Mouse (Mus musculus): Measurements from ENCODE around the gene Pou2f1. TPM values are rescaled to one million over a fixed set of nuclear protein-coding genes. Genes with fewer than 3 reads are reported as not detected.

The Pou2f1 gene
- polyA plus RNA-seq, 1 experiment from 2014 or later, result 4.3 TPM

DNA sequence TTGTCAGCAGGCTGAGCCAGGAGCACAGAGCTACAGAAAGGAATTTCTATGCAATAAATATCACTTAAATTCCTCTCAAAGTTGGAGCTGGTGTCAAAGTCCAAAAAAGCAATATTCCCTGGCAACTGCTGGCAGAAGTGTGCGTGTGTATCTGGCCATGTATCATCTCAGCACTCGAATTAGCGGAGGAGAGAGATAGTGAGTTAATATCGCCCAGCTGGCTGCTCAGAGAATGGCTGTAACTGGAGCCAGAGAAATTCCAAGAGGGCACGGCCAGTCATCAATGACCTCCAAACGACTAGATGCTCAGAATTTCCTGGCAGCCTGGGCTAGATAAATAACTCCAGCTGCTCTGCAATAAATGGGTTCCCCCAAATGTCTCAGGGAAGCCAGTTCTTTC, 166.0 kb downstream of the Pou2f1 start:
- Histone ChIP-seq H3K36me3 (no peaks in the 10 kb centered on the region), H3K9me3 (replicated peaks) (no peaks in the 10 kb centered on the region), H3K4me1 (replicated peaks) (peaks cover 15% of the 10 kb centered on the region), H3K27ac (no peak overlapping the region), H3K4me2 (no peak overlapping the region), H3K9ac (no peak overlapping the region), H3K27me3 (peaks cover 35% of the 10 kb centered on the region), H3K4me3 (replicated peaks) (no peak overlapping the region)
- WGBS (ENCODE audit: insufficient replicate concordance), result 48% methylated on average over 6 of the region's 6 CpGs
- DNase-seq (no peak), ATAC-seq (ENCODE audit: low read depth) (no peak)

DNA sequence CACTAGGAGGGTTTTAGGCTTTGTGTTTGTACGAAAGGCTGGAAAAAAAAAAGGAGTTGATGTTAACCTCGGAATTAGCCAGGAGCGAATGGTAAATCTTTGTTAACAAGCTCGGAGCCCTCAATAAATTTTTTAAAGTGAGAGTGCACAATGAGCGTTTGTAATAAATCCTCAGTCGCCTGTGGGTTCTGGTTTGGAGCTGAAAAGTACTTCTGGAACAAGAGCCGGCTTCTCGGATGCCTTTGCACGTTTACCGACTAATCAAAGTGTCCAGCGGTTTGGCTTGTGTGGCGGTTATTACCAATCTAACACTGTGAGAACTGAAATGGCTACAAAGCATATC, 167.9 kb downstream of the Pou2f1 start:
- no peaks in the 10 kb centered on the region for H3K36me3 ChIP-seq
- peaks cover 17% of the 10 kb centered on the region for H3K27me3 ChIP-seq
- H3K9ac ChIP-seq, result no peak overlapping the region
- ATAC-seq (ENCODE audit: low read depth) (no peak), DNase-seq (no peak)
- H3K4me1 ChIP-seq (replicated peaks), result peaks cover 6% of the 10 kb centered on the region; the same call in 1 of the 2 replicates
- WGBS (ENCODE audit: insufficient replicate concordance), result 65% methylated on average over 12 of the region's 12 CpGs
- no peaks in the 10 kb centered on the region for H3K9me3 ChIP-seq (replicated peaks)
- H3K27ac ChIP-seq, result no peak overlapping the region
- no peak overlapping the region for H3K4me3 ChIP-seq (replicated peaks)
- H3K4me2 ChIP-seq, result 0 out of 2 replicates have a peak overlapping the region, but pooled peaks have one; percentile 8

DNA sequence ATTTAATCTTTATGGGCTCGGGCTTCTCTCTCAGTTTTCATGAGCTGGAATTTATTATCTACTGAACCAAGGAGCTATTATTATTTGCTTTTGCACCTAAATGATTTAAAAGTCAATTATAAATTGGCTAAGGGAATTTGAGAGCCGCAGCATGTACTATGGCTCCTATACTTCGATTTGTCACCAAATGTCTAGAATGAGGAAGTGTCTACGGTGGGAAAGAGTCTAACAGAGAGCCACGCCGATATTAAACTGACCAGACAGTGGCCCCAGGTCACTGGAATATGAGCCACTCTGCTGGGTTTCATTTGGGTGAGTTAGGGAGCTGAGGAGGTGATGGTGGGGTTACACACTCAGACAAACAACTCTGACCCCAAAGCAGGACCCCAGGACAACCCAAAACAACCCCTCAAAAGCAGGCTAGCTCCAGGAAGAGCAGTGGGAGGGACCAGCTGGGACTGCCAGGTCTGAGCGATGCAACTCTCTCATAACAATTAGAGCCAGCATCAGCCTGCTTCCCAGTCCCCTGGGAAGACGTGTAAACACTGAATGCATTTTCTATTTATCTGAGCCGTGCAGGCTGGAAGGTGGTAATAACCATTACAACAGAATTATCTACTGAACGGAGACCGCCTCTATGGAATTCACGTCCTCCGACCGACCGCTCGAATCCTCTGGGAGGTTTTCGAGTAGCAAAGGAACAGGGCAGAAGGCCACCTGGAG, 168.4 kb downstream of the Pou2f1 start:
- Histone ChIP-seq H3K4me2 (0 out of 2 replicates have a peak overlapping the region, but pooled peaks have one; percentile 8), H3K36me3 (no peaks in the 10 kb centered on the region), H3K27ac (no peak overlapping the region), H3K4me1 (replicated peaks) (peaks cover 6% of the 10 kb centered on the region; the same call in 1 of the 2 replicates), H3K4me3 (replicated peaks) (no peak overlapping the region), H3K9me3 (replicated peaks) (no peaks in the 10 kb centered on the region), H3K9ac (no peak overlapping the region), H3K27me3 (peaks cover 11% of the 10 kb centered on the region)
- WGBS (ENCODE audit: insufficient replicate concordance), result 37% methylated on average over 17 of the region's 17 CpGs
- DNase-seq, result no peak
- ATAC-seq (ENCODE audit: low read depth), result no peak

DNA sequence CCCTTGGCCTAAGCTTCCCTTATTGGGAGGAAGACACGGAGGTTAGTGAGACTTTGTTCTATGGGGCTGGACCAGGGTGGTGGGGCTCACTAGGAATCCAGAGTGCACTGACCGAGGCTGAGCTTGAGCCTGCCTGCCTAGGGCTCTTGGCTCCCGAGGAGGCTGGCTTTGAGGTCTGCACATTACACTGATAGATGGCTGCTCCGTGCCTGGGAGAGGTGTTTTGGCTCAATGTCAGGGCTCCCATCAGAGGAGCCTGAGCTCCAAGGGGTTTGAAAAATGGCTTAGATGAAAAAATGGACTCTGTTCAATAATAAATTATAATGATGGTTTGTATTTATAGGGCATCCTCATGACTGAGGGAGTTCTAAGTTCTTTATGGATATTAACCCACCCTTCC, 169.2 kb downstream of the Pou2f1 start:
- Histone ChIP-seq H3K27ac (no peak overlapping the region), H3K9me3 (replicated peaks) (no peaks in the 10 kb centered on the region), H3K27me3 (0 out of 2 replicates have a peak, but pooled peaks cover 8% of the 10 kb centered on the region), H3K4me1 (replicated peaks) (peaks cover 6% of the 10 kb centered on the region; the same call in 1 of the 2 replicates), H3K36me3 (no peaks in the 10 kb centered on the region), H3K4me3 (replicated peaks) (no peak overlapping the region), H3K9ac (no peak overlapping the region), H3K4me2 (no peak overlapping the region)
- no peak for DNase-seq
- no peak for ATAC-seq (ENCODE audit: low read depth)
- 50% methylated on average over 4 of the region's 4 CpGs for WGBS (ENCODE audit: insufficient replicate concordance)

DNA sequence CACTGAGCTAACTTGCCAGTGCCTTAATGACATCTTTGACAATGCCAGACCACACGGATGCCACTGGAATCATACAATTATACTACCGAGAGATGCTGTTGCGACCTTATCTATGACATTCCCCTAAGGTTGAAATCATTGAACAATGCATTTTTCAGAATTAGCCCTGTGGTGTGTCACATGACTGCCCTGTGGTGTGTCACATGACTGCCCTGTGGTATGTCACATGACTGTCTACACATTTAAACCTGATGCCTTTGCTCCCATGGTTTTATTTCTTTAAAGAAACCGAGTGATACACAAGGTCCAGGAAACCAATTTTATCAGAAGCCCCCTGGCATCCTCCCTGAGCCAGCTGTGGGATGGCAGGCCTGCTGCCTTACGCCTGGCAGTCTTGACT, 172.6 kb downstream of the Pou2f1 start:
- no peaks in the 10 kb centered on the region for H3K9me3 ChIP-seq (replicated peaks)
- no peaks in the 10 kb centered on the region for H3K36me3 ChIP-seq
- 76% methylated on average over 5 of the region's 5 CpGs for WGBS (ENCODE audit: insufficient replicate concordance)
- H3K4me3 ChIP-seq (replicated peaks), result no peak overlapping the region
- ATAC-seq (ENCODE audit: low read depth) (no peak), DNase-seq (no peak)
- H3K9ac ChIP-seq, result no peak overlapping the region
- no peaks in the 10 kb centered on the region for H3K27me3 ChIP-seq
- H3K4me2 ChIP-seq, result no peak overlapping the region
- H3K4me1 ChIP-seq (replicated peaks), result peaks cover 6% of the 10 kb centered on the region; the same call in 1 of the 2 replicates
- no peak overlapping the region for H3K27ac ChIP-seq

DNA sequence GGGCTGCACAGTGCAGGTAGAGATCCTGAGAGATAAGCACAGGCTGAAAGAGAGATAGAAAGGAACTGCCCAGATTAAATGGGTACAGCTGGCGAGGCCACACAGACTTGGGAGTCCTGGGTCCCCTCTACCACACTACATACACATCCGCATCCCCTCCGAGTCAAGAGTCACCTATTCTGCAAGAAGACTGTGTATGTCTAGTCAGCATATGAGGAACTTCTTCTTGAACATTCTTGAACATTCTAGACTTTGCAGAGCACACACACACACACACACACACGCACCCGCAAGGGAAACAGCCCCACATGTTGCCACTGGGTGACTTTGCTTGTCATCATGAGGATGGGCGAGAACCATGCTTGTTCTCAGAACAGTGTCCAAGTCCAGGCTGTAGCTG, 173.9 kb downstream of the Pou2f1 start:
- H3K4me3 ChIP-seq (replicated peaks), result no peak overlapping the region
- H3K36me3 ChIP-seq, result no peaks in the 10 kb centered on the region
- H3K9me3 ChIP-seq (replicated peaks), result no peaks in the 10 kb centered on the region
- H3K27me3 ChIP-seq, result no peaks in the 10 kb centered on the region
- DNase-seq (no peak), ATAC-seq (ENCODE audit: low read depth) (no peak)
- H3K4me2 ChIP-seq, result no peak overlapping the region
- H3K27ac ChIP-seq, result no peak overlapping the region
- H3K4me1 ChIP-seq (replicated peaks), result no peaks in the 10 kb centered on the region
- 72% methylated on average over 6 of the region's 6 CpGs for WGBS (ENCODE audit: insufficient replicate concordance)
- no peak overlapping the region for H3K9ac ChIP-seq

DNA sequence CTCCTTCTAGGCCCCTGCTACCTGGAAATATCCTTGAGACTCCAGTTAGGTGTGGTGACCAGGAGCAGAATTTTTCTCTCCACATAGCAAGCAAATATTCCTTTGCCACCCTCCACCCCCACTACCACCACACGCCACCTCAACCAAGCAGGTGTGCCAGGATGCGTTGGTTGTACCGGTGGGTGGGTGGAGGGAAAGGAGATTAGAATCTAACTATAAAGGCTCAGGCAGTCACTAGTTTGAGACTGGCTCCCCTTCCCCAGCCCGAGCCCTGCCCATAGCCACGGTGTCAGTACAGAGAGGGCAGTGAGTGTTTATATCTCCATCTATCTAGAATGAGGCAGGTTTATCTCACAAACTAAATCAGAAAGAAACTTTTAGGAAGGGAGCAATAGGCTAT, 174.3 kb downstream of the Pou2f1 start:
- Histone ChIP-seq H3K4me3 (replicated peaks) (no peak overlapping the region), H3K9ac (no peak overlapping the region), H3K27ac (no peak overlapping the region), H3K36me3 (no peaks in the 10 kb centered on the region), H3K9me3 (replicated peaks) (no peaks in the 10 kb centered on the region), H3K27me3 (no peaks in the 10 kb centered on the region), H3K4me2 (no peak overlapping the region), H3K4me1 (replicated peaks) (no peaks in the 10 kb centered on the region)
- DNase-seq, result no peak
- 68% methylated on average over 5 of the region's 5 CpGs for WGBS (ENCODE audit: insufficient replicate concordance)
- no peak for ATAC-seq (ENCODE audit: low read depth)

DNA sequence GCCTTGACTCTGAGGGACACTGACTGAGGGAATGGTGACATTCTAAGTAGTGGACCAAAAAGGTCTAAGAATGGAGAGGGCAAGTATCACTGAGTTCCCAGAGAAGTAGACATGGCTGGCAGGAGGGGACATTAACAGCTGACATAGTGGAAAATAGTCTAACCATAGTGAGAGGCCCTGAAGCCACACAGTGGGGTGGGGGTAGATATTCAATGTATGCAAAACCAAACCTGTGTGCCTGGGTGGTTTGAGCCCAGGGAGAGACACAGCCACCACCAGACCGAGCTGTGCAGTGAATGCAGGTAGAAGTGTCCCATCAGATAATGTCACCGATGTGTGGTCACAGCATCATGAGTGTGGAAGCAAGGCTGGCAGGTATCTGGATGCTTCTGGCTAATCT, 180.4 kb downstream of the Pou2f1 start:
- no peak for ATAC-seq (ENCODE audit: low read depth)
- Histone ChIP-seq H3K27ac (no peak overlapping the region), H3K4me1 (replicated peaks) (peaks cover 34% of the 10 kb centered on the region), H3K27me3 (no peaks in the 10 kb centered on the region), H3K4me3 (replicated peaks) (no peak overlapping the region), H3K9me3 (replicated peaks) (no peaks in the 10 kb centered on the region), H3K9ac (no peak overlapping the region), H3K4me2 (no peak overlapping the region), H3K36me3 (no peaks in the 10 kb centered on the region)
- no peak for DNase-seq
- 53% methylated on average over 2 of the region's 2 CpGs for WGBS (ENCODE audit: insufficient replicate concordance)

DNA sequence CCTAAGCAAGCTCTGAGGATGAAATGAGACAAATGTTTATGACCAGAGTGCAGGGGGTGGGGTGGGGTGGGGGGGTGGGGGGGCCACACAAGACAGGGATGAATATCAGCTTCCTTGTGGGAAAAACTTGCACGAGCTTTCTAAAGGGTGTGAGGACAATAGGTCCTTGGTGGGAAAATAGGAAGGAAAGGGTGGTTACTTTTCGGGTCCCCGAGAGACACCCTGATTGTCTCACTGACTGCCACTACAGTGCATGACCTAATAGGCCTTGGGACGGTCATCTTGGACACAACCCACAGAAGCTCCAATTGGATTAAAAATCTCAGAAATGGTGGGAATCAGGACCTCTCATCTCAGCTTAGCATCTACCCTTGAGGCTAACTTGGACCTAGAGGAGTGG, 183.3 kb downstream of the Pou2f1 start:
- Histone ChIP-seq H3K27me3 (peaks cover 13% of the 10 kb centered on the region), H3K36me3 (no peaks in the 10 kb centered on the region), H3K27ac (0 out of 2 replicates have a peak overlapping the region, but pooled peaks have one; percentile 10), H3K4me2 (peak overlapping the region; percentile 62), H3K4me3 (replicated peaks) (no peak overlapping the region), H3K9me3 (replicated peaks) (no peaks in the 10 kb centered on the region), H3K9ac (no peak overlapping the region; the same call in 1 of the 2 replicates), H3K4me1 (replicated peaks) (peaks cover 46% of the 10 kb centered on the region)
- 48% methylated on average over 4 of the region's 4 CpGs for WGBS (ENCODE audit: insufficient replicate concordance)
- no peak for DNase-seq
- no peak for ATAC-seq (ENCODE audit: low read depth)

DNA sequence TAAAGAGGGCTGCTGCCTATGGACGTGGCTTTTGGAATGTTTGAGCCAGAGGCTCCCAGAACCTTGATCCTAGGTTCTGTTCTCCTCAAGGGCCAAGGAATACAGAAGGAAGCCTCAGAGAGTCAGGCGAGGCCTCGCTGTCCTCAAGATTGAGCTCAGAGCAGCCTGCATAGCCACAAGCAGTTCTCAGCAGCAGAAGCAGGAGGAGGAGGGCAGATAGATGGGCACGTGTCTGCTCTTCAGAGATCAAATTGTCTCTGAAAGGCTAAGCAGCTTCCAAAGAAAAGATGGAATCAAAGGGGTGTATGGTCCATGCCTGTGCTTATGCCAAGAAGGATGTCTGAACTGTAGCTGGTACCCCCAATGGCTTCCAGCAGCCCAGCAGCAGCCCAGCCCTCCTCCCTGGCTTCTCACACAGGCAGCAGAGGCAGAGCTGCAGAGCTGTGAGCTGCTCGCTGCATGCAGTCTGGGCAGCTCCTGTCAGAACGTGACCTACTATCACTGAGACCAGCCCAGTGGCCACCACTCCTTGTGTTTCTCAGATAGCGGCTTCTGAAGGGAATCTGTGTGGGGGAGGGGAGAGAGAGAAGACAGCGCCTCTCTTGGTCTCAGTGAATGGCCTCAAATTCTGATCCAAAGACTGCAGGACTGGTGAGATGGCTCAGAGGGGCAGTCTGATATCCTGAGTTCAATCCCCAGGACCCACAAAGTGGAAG, 184.2 kb downstream of the Pou2f1 start:
- Histone ChIP-seq H3K9ac (peak overlapping the region; percentile 60), H3K4me3 (replicated peaks) (peak overlapping the region; percentile 22)
- DNase-seq, result peak; percentile 85

DNA sequence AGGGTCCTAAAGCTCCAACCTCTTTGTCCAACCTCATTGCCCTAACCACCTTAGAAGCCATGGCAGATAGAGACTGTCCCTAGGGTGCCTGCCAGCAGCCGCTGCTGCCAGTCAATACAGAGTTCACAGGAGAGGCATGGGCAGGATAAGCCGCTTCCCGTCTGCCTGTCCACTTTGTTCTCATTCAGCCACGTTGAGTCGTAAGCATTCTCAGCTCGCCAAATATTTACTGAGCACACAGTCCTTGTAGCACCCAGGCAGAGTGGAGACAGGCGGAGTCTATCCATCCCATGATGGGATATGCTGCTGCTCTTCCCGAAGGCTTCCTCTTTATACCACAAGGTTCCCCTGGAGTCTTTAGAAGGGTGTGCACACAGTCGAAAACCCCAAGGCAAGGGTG, 185.2 kb downstream of the Pou2f1 start:
- Histone ChIP-seq H3K4me1 (replicated peaks) (peaks cover 46% of the 10 kb centered on the region), H3K9ac (no peak overlapping the region), H3K36me3 (no peaks in the 10 kb centered on the region), H3K27me3 (peaks cover 18% of the 10 kb centered on the region), H3K27ac (peak overlapping the region; percentile 82), H3K9me3 (replicated peaks) (no peaks in the 10 kb centered on the region), H3K4me2 (no peak overlapping the region; the same call in 1 of the 2 replicates), H3K4me3 (replicated peaks) (no peak overlapping the region)
- DNase-seq (no peak), ATAC-seq (ENCODE audit: low read depth) (no peak)
- WGBS (ENCODE audit: insufficient replicate concordance), result 52% methylated on average over 9 of the region's 9 CpGs

More for the DNA sequence above, 184.2 kb downstream of the Pou2f1 start:
- H3K27me3 ChIP-seq, result peaks cover 18% of the 10 kb centered on the region
- H3K4me2 ChIP-seq, result peak overlapping the region; percentile 62
- 18% methylated on average over 8 of the region's 8 CpGs for WGBS (ENCODE audit: insufficient replicate concordance)
- no peaks in the 10 kb centered on the region for H3K9me3 ChIP-seq (replicated peaks)
- peaks cover 46% of the 10 kb centered on the region for H3K4me1 ChIP-seq (replicated peaks)
- H3K36me3 ChIP-seq, result no peaks in the 10 kb centered on the region
- ATAC-seq (ENCODE audit: low read depth), result peak; percentile 100
- H3K27ac ChIP-seq, result peak overlapping the region; percentile 82
